Mouse (Mus musculus) liver, embryonic 15.5 days (tissue): ENCODE measurements around the gene Bcl2l14. TPM values are rescaled to one million over a fixed set of nuclear protein-coding genes. Genes with fewer than 3 reads are reported as not detected.
A peak's percentile ranks its signal among the peaks of the same experiment; 100 is the strongest.

Experiments used
- ATAC-seq: fragments of 200-750 bp; cut with Nextera tagmentation; 2 replicates; pipeline ENCODE4 v1.8.0; 2017; ENCODE audit warnings: moderate number of reproducible peaks, mild to moderate bottlenecking, moderate library complexity; ENCODE audit not compliant: insufficient read depth
- H3K27ac ChIP-seq: fragments of 300-500 bp; sonication (generic); replicated peaks from 2 replicates; pipeline ENCODE4 v1.5.1; 2015; ENCODE audit warnings: mild to moderate bottlenecking, inconsistent platforms
- H3K27me3 ChIP-seq: fragments of 300-500 bp; sonication (generic); 2 replicates; pipeline ENCODE4 v1.6.1; 2015; ENCODE audit warnings: mild to moderate bottlenecking, inconsistent platforms
- H3K36me3 ChIP-seq: fragments of 300-500 bp; sonication (generic); replicated peaks from 2 replicates; pipeline ENCODE4 v1.6.1; 2015; ENCODE audit warnings: moderate library complexity, mild to moderate bottlenecking, inconsistent platforms
- H3K4me1 ChIP-seq: fragments of 300-500 bp; sonication (generic); replicated peaks from 2 replicates; pipeline ENCODE4 v1.6.1; 2015; ENCODE audit warnings: inconsistent platforms
- H3K4me2 ChIP-seq: fragments of 300-500 bp; sonication (generic); 2 replicates; pipeline ENCODE4 v1.6.1; 2015; ENCODE audit warnings: moderate library complexity, mild to moderate bottlenecking, inconsistent platforms
- H3K4me3 ChIP-seq: fragments of 300-500 bp; sonication (generic); replicated peaks from 2 replicates; pipeline ENCODE4 v1.5.1; 2015; ENCODE audit warnings: mild to moderate bottlenecking, inconsistent platforms
- H3K9ac ChIP-seq: fragments of 300-500 bp; sonication (generic); 2 replicates; pipeline ENCODE4 v1.6.1; 2015; ENCODE audit warnings: moderate library complexity, mild to moderate bottlenecking, inconsistent platforms
- H3K9me3 ChIP-seq: fragments of 300-500 bp; sonication (generic); replicated peaks from 2 replicates; pipeline ENCODE4 v1.6.1; 2016; ENCODE audit warnings: inconsistent platforms
- WGBS: fragments of 180-500 bp; shearing (Covaris S2); methylation state at CpG from one replicate; pipeline ENCODE4 v1.1.7; 2015; ENCODE audit warnings: mixed read lengths; ENCODE audit not compliant: insufficient replicate concordance; 5-methylcytosine and 5-hydroxymethylcytosine counted together
- polyA plus RNA-seq: library from polyadenylated mRNA; unstranded; fragments of >200 nt; fragmentation: Nextera tagmentation; extraction: Ambion mirVana; gene quantifications from 2 replicates; pipeline ENCODE4 v1.2.1, GENCODE M21; 2015

The Bcl2l14 gene
- polyA plus RNA-seq, 1 experiment from 2014 or later: 0.14 TPM

GRCm38 (mm10) chr6:134407226-134407625 is 11.1 kb downstream of the Bcl2l14 start:
- Histone ChIP-seq H3K27me3 (no peaks in the 10 kb centered on the region), H3K36me3 (no peaks in the 10 kb centered on the region), H3K4me2 (no peak overlapping the region), H3K4me1 (no peaks in the 10 kb centered on the region), H3K9ac (no peak overlapping the region), H3K4me3 (no peak overlapping the region), H3K9me3 (no peaks in the 10 kb centered on the region), H3K27ac (no peak overlapping the region)
- 68% methylated on average over 5 of the region's 5 CpGs for WGBS
- no peak for ATAC-seq

- WGBS: 37% methylated on average over 18 of the region's 18 CpGs
- Histone ChIP-seq H3K27ac (no peak overlapping the region), H3K36me3 (no peaks in the 10 kb centered on the region), H3K27me3 (no peaks in the 10 kb centered on the region), H3K9ac (no peak overlapping the region), H3K4me3 (no peak overlapping the region), H3K4me1 (no peaks in the 10 kb centered on the region), H3K9me3 (no peaks in the 10 kb centered on the region), H3K4me2 (peak overlapping the region; percentile 33)
- no peak for ATAC-seq
These were observed 17.8 kb downstream of the Bcl2l14 start for GRCm38 (mm10) chr6:134413706-134414531.

- Histone ChIP-seq H3K27me3 (no peaks in the 10 kb centered on the region), H3K9ac (no peak overlapping the region), H3K4me1 (no peaks in the 10 kb centered on the region), H3K27ac (no peak overlapping the region), H3K36me3 (no peaks in the 10 kb centered on the region), H3K9me3 (no peaks in the 10 kb centered on the region), H3K4me3 (no peak overlapping the region), H3K4me2 (peak overlapping the region; percentile 33)
- WGBS: 52% methylated on average over 4 of the region's 4 CpGs
- ATAC-seq: no peak
These were observed 18.4 kb downstream of the Bcl2l14 start for GRCm38 (mm10) chr6:134414532-134414883.

GRCm38 (mm10) chr6:134416556-134417105 is 20.5 kb downstream of the Bcl2l14 start:
- H3K27me3 ChIP-seq: no peaks in the 10 kb centered on the region
- WGBS: 72% methylated on average over 3 of the region's 3 CpGs
- H3K4me3 ChIP-seq: no peak overlapping the region
- H3K9ac ChIP-seq: no peak overlapping the region
- H3K4me1 ChIP-seq: no peaks in the 10 kb centered on the region
- no peak for ATAC-seq
- H3K36me3 ChIP-seq: no peaks in the 10 kb centered on the region
- no peak overlapping the region for H3K4me2 ChIP-seq
- no peak overlapping the region for H3K27ac ChIP-seq
- no peaks in the 10 kb centered on the region for H3K9me3 ChIP-seq

DNA sequence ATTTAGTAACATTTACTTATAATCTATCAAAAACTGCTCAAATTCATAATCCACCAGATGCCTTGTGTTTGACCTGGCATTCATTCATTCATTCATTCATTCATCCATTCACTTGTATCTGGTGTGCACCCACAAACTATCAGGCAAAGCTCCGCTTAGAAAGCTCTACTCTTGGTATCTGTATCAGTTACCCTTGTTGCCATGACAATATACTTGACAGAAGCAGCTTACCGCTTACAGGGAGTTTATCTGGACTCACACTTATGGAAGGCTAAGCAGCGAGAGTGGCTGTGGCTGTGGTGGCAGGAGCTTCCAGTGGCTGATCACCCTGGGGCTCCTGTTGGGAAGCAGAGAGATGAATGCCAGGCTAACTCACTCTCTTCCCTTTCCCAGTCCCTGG is 21.8 kb downstream of the Bcl2l14 start:
- H3K27ac ChIP-seq: no peak overlapping the region
- no peak for ATAC-seq
- H3K9ac ChIP-seq: no peak overlapping the region
- H3K9me3 ChIP-seq: no peaks in the 10 kb centered on the region
- WGBS: 20% methylated on average over 3 of the region's 3 CpGs
- H3K36me3 ChIP-seq: no peaks in the 10 kb centered on the region
- no peak overlapping the region for H3K4me3 ChIP-seq
- H3K27me3 ChIP-seq: no peaks in the 10 kb centered on the region
- no peaks in the 10 kb centered on the region for H3K4me1 ChIP-seq
- no peak overlapping the region for H3K4me2 ChIP-seq

- H3K9ac ChIP-seq: no peak overlapping the region
- no peaks in the 10 kb centered on the region for H3K9me3 ChIP-seq
- H3K27ac ChIP-seq: no peak overlapping the region
- no peaks in the 10 kb centered on the region for H3K36me3 ChIP-seq
- no peak overlapping the region for H3K4me2 ChIP-seq
- H3K4me1 ChIP-seq: 0 out of 2 replicates have a peak, but pooled peaks cover under 1% of the 10 kb centered on the region
- no peak overlapping the region for H3K4me3 ChIP-seq
- 47% methylated on average over 8 of the region's 8 CpGs for WGBS
- no peak for ATAC-seq
- H3K27me3 ChIP-seq: no peaks in the 10 kb centered on the region
These were observed 24.3 kb downstream of the Bcl2l14 start for GRCm38 (mm10) chr6:134420375-134420774.

DNA sequence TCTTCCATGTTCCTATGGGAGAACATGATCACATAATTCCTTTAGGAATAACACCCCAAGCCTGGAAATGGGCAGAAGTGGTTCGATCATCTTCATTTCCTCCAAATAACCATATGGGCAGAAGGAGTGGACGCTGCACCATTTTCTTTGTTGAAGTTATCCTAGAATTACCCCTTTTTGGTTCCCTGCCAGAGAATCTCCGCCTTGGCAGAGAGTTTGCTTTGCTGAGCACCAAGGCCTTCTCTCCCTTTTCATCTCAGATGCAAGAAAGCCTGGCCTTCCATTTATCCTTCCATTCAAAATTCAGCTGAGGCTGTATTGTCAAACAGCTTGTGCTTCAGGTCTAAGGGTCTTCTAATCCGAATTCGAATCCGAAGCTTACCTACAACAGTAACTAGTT is 25.8 kb downstream of the Bcl2l14 start:
- H3K4me1 ChIP-seq: 0 out of 2 replicates have a peak, but pooled peaks cover 2% of the 10 kb centered on the region
- no peaks in the 10 kb centered on the region for H3K27me3 ChIP-seq
- no peak for ATAC-seq
- WGBS: 71% methylated on average over 6 of the region's 6 CpGs
- H3K9ac ChIP-seq: no peak overlapping the region
- H3K9me3 ChIP-seq: no peaks in the 10 kb centered on the region
- no peaks in the 10 kb centered on the region for H3K36me3 ChIP-seq
- no peak overlapping the region for H3K4me2 ChIP-seq
- H3K4me3 ChIP-seq: no peak overlapping the region
- no peak overlapping the region for H3K27ac ChIP-seq

DNA sequence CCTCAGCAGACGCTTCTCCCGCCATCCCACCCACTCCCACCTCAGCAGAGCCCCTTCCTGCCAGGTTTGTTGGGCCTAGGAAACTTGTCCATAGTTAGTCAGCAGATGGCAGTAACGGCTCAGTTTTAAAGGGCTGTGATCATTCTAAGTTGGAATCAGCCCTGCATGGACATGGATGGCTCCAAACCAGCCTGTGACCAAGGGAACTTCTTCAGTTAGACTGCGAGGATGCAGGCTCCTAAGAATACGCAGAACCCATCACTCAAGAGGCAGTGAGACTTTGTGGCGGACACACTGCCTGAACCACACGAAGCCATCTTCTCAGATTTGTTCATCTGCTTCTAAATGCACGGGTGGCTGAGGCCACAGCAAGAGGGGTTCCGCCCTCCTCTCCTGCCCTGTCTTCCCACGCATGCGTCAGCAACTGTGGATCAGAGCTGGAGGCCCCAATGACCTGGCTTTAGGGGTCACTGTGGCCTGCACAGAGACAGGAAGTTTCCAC is 29.1 kb downstream of the Bcl2l14 start:
- WGBS: 25% methylated on average over 11 of the region's 11 CpGs
- H3K27ac ChIP-seq: no peak overlapping the region
- no peaks in the 10 kb centered on the region for H3K36me3 ChIP-seq
- H3K9me3 ChIP-seq: no peaks in the 10 kb centered on the region
- no peak overlapping the region for H3K4me3 ChIP-seq
- no peaks in the 10 kb centered on the region for H3K27me3 ChIP-seq
- 0 out of 2 replicates have a peak, but pooled peaks cover 2% of the 10 kb centered on the region for H3K4me1 ChIP-seq
- H3K4me2 ChIP-seq: peak overlapping the region; percentile 23
- no peak overlapping the region for H3K9ac ChIP-seq
- ATAC-seq: 0 out of 2 replicates have a peak, but pooled peaks have one; percentile 49

DNA sequence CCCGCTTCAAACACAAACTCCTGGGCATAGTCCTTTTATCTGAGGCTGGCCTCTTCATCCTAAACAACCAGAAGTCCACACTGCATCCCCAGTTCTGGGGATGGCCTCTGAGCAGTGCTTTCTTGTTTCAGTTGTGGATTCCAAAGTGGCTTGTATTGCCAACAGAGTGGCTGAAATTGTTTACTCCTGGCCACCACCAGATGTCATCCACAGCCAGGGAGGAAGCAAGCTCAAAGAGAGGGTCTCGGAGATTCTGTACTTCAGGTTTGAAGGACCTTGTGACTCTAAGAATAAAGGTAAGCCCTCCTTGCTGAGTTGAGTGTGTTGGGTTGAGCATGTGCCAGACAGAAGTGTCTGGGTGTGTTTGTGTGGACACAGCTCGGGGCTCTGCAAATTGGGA is 31.0 kb downstream of the Bcl2l14 start:
- H3K9me3 ChIP-seq: no peaks in the 10 kb centered on the region
- H3K4me2 ChIP-seq: no peak overlapping the region
- no peak for ATAC-seq
- no peak overlapping the region for H3K4me3 ChIP-seq
- H3K36me3 ChIP-seq: no peaks in the 10 kb centered on the region
- 0 out of 2 replicates have a peak, but pooled peaks cover 2% of the 10 kb centered on the region for H3K4me1 ChIP-seq
- H3K9ac ChIP-seq: no peak overlapping the region
- H3K27me3 ChIP-seq: no peaks in the 10 kb centered on the region
- WGBS: 74% methylated on average over 3 of the region's 3 CpGs
- no peak overlapping the region for H3K27ac ChIP-seq

GRCm38 (mm10) chr6:134428455-134428854 is 32.3 kb downstream of the Bcl2l14 start:
- 62% methylated on average over 5 of the region's 5 CpGs for WGBS
- Histone ChIP-seq H3K9me3 (no peaks in the 10 kb centered on the region), H3K27me3 (no peaks in the 10 kb centered on the region), H3K4me2 (no peak overlapping the region), H3K9ac (no peak overlapping the region), H3K27ac (no peak overlapping the region), H3K4me3 (no peak overlapping the region), H3K36me3 (no peaks in the 10 kb centered on the region), H3K4me1 (0 out of 2 replicates have a peak, but pooled peaks cover 2% of the 10 kb centered on the region)
- ATAC-seq: no peak

GRCm38 (mm10) chr6:134430161-134430799 is 34.2 kb downstream of the Bcl2l14 start:
- no peak overlapping the region for H3K4me3 ChIP-seq
- H3K27me3 ChIP-seq: no peaks in the 10 kb centered on the region
- no peak overlapping the region for H3K9ac ChIP-seq
- WGBS: 56% methylated on average over 9 of the region's 9 CpGs
- no peak overlapping the region for H3K4me2 ChIP-seq
- no peaks in the 10 kb centered on the region for H3K36me3 ChIP-seq
- H3K27ac ChIP-seq: no peak overlapping the region
- H3K9me3 ChIP-seq: no peaks in the 10 kb centered on the region
- no peak for ATAC-seq
- H3K4me1 ChIP-seq: 0 out of 2 replicates have a peak, but pooled peaks cover 2% of the 10 kb centered on the region
